Mouse (Mus musculus) naive thymus-derived CD4-positive, alpha-beta T cell, adult 2 months (primary cell): ENCODE measurements around the gene Olfr1243.
"Not testable (repeated sequence)": the region's sequence is repeated elsewhere in the genome, so short reads cannot be mapped to it uniquely, and the experiment has no call there.

Experiments
- DNase-seq: peaks from one replicate; pipeline ENCODE4 v3.0.0-alpha.2; 2011; ENCODE audit warnings: low read depth

Gene Olfr1243

DNA sequence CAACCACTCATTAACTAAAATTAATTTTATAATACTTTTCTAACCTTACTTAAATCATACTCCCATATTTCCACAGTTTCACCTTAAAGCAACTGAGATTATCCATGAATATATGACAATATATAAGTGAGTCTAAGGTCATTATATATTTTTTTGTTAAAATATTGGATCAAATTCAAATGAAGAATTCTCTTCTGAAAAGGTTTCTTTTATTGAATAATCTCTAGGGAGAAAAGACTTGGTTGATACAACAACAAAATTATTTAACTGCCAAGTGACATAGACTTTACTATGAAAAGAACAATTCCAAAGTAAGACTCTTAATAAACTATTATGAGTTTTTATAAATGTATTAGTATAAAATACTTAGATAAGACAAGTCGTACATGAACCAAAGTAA lies at the start of gene Olfr1243:
Gene Olfr1243 (minus strand): TSS at position 101 of the 400 bp plus-strand sequence.
- no peak for DNase-seq

GRCm38 (mm10) chr2:89578347-89578746 lies 47.1 kb upstream of the Olfr1243 start, which contains the start of gene Olfr1245:
Olfr1245 (minus strand) TSS chr2:89578447.
- no peak for DNase-seq

- not testable (repeated sequence) for DNase-seq
Measured at GRCm38 (mm10) chr2:89562706-89563105, 31.4 kb upstream of the Olfr1243 start.

GRCm38 (mm10) chr2:89544516-89544915 lies 13.2 kb upstream of the Olfr1243 start:
- no peak for DNase-seq

DNA sequence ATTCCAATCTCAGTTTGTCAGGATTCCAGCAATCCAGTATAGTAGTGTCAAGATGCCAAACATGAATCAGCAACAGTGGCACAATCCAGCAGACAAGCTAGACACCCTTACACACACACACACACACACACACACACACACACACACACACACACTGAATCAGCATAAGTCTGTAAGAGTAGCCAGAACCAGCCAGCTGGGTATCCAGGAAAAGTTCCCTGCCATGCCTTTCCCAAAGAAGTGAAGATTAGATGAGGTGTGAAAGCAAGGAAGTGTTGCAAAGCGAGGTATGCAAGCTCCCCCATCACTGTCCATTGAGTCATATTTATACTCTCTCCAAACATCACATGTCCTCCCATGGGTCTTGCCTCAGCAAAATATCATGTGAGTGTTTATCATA lies 8.6 kb upstream of the Olfr1243 start:
- no peak for DNase-seq

GRCm38 (mm10) chr2:89498235-89498634 lies 33.1 kb downstream of the Olfr1243 start, which contains the start of gene Olfr1242:
Olfr1242 (minus strand) TSS chr2:89498335.
- no peak for DNase-seq

- DNase-seq = no peak
Measured at GRCm38 (mm10) chr2:89487026-89487425, 44.3 kb downstream of the Olfr1243 start, which contains the start of gene Olfr1241. Olfr1241 (minus strand) TSS chr2:89487126.
